Mouse (Mus musculus) CD8-positive naive resting alpha-beta T cell, adult 2 months (primary cell): ENCODE data around the gene Lcmt2.

Experiments
- DNase-seq, 2 experiments: peaks; one replicate each; pipeline ENCODE4 v3.0.0; 2022; ENCODE audit warnings: low read depth in 2 of 2, low spot score in 2 of 2

The Lcmt2 gene

DNA sequence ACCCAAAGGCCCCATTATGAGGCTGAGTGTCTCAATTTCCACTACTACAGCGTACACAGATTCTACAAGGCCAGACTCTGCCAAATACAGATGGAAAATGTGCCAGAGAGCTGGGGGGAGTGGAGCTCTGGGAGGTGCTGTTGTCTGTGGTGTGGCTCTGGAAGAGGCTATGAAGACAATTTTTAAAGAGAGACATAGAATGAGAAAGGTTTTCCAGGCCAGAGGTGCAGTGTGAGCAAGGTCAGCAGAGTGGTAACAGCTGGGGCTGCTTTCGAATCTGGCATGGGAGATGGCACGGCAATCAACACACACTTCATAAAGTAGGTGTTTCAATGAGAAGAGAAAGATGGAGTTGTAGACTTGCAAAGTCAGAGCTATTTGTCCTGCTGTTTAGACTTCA, 21.2 kb downstream of the Lcmt2 start:
- no peak for DNase-seq

DNA sequence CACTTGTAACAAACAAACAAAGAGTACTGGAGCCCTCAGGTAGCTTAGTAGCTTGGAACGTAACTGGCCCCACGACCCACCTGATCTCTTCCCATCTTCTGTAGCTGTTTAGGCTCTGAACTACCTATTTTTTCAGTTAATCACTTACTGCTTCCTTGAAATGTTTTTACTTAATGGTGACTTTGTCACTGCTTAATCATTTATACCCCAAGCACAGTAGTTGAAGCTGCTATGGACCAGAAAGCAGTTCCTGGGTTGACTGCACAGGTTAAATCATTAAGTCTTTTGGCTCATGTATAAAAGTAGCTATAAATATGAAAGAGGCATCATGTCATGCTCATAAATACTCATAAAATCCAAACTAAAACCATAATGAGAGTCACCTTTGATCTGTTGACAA, 25.0 kb downstream of the Lcmt2 start:
- DNase-seq = no peak

DNA sequence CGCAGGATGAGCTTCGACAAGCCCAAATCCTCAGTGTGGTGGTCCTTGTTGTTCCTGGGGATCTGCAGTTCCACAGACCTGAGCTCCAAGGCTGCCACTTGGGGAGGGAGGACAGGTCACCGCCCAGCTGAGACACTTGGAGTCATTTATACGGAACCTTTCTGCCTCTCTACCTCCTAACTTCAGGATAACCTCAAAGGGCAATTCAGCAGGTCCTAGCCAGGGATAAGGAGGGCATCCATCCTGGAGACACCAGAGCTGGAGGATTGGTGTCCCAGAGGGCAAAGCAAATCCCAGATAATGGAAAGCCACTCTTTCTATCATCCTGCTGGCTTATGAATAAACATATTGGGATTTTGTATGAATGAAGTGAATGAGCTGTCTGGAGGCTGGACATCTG, 30.8 kb downstream of the Lcmt2 start, which contains the start of gene Tgm7:
TSS of gene Tgm7 (minus strand) at position 101 of the 400 bp plus-strand sequence.
- DNase-seq = no peak

DNA sequence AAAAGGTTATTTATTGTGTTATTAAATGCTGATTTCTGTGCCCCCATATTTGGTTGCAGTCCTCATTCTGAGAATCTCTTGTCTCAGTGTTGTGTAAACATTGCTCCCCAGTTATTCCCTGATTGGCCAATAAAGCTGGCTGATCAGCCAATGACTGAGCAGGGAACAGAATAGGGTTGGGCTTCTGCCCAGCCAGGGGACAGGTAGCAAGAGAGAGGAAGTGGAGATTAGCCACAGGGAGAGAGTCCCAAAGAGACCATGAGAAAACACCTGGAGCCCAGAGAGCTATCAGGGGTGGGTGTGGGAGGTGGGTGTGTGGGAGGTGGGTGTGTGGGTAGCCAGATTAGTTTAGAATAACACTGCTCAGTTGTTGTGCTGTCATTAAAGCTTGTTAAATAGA, 34.5 kb downstream of the Lcmt2 start:
- no peak for DNase-seq

DNA sequence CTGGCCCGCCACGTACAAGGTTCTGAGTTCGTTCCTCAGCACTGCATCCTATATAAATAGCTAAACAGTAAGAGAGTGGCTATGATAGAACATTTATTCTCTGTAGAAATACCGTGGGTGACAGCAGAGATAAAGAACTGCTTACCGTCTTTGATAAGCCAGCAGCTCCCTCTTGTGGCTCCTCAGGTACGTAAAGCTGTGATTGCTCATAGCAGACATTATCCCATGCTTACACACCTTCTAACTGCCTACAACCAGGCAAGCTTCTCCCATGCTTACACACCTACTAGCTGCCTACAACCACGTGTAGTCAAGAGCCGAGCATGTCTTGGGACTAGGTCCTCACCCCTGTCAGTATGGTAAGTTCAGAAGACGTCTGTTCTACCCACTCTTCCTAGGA, 38.4 kb downstream of the Lcmt2 start:
- peak; percentile 21 to 26 for DNase-seq

DNA sequence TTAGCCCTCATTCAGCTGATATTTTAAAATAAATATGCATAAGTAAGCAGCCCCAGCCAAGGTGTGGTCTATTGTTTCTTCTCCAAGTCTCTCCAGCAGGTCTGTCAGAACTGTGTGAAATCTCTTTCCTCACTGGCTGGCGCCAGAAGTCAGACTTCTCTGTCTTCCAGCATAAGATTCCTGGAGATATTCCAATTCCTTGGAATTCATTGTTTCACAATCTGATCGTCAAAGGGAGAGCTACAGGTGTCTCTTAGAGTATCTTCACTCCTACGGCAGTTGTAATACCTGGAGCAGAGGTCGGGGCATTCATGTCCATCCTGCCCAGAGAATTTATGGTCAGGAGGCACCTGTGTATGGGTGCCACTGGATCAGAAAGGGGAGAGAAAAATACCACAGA, 50.7 kb downstream of the Lcmt2 start:
- DNase-seq = no peak

DNA sequence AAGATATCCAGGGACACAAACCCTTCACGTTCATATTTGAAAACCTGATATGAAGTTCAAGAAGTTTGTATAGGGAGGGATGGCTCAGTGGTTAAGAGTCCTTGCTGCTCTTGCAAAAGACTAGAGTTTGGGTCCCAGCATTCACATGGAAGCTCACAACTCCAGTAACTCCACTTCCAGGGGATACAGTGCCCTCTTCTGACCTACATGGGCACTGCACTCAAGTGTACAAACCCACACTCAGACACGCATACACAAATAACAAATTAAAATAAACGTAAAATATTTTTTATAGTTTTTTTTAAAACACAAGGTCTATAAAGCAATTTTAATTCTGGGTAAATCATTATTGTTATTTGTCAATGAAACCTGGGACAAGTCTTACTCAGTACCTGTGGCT, 51.9 kb downstream of the Lcmt2 start:
- DNase-seq = no peak

DNA sequence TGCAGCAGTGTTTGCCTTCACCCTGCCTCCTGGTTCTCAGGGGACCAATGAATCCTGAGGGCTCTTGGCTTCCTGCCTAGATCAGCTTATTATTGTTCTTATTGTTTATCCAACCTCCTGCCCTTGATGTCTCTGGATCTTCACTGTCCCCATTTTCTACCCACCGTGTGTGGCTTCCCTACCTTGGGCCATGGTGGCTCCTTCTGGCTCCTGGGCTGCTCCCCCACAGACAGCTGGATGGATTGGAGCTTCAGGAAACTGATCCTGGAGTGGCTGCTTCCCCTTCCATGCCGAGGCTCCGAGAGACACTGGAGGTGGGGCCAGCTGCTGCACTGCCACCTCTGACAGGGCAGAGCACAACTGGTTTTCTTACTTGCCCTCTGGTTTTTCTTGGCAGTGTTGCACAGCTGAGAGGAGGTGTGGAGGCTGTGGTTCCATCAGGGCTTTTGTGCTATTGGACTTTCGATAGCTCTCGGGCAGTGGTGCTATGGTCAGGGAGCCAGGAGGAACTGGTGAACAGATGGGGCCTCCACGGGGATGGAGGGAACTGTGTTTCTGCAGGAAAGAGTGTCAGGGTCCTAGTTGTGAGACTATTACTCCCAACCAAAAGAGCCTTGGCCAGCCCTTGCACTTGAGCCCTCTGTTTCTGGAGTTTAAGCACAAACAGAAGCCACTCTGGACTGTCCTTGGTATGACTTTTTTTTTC, 54.8 kb downstream of the Lcmt2 start, which contains the start of gene Tgm5:
TSS of gene Tgm5 (minus strand) at position 362 of the 706 bp plus-strand sequence.
- DNase-seq = no peak

DNA sequence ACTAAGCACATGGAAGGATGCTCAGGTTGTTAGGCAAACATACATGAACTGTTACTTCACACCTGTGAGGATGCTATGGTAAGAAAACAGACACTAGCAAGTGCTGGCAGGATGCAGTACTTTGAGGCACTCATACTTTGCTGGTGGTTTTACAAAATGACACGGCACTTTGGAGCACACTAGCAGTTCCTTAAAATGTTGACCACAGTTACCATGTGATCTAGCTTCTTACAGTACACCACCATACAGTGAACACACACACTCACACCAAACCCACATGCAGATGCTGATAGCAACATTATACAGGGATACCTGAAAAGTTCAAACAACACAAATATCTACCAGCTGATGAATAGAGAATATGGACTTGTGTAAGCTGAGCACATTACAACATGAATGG, 57.8 kb downstream of the Lcmt2 start:
- no peak for DNase-seq
